Mouse (Mus musculus) heart, embryonic 10.5 days (tissue): ENCODE results near the gene Pyy. TPM values are rescaled to one million over a fixed set of nuclear protein-coding genes. Genes with fewer than 3 reads are reported as not detected.

Experiments used
- DNase-seq: peaks from one replicate; pipeline ENCODE4 v3.0.0-alpha.2; 2017; ENCODE audit warnings: low spot score
- H3K27ac ChIP-seq: fragments of 300-500 bp; sonication (generic); 2 replicates; pipeline ENCODE4 v1.5.1; 2016; ENCODE audit warnings: mild to moderate bottlenecking
- H3K27me3 ChIP-seq: fragments of 300-500 bp; sonication (generic); 2 replicates; pipeline ENCODE4 v1.6.1; 2016; ENCODE audit warnings: mild to moderate bottlenecking; ENCODE audit not compliant: poor library complexity, insufficient read depth, severe bottlenecking
- H3K36me3 ChIP-seq: fragments of 300-500 bp; sonication (generic); 2 replicates; pipeline ENCODE4 v1.6.1; 2016; ENCODE audit warnings: mild to moderate bottlenecking, moderate library complexity
- H3K4me1 ChIP-seq: fragments of 300-500 bp; sonication (generic); 2 replicates; pipeline ENCODE4 v1.6.1; 2016; ENCODE audit warnings: mild to moderate bottlenecking
- H3K4me3 ChIP-seq: fragments of 300-500 bp; sonication (generic); 2 replicates; pipeline ENCODE4 v1.5.1; 2016; ENCODE audit warnings: mild to moderate bottlenecking, moderate library complexity
- H3K9me3 ChIP-seq: fragments of 300-500 bp; sonication (generic); 2 replicates; pipeline ENCODE4 v1.6.1; 2016; ENCODE audit warnings: mild to moderate bottlenecking, moderate library complexity
- WGBS: fragments of 180-500 bp; shearing (Covaris S2); methylation state at CpG from one replicate; pipeline ENCODE4 v1.1.7; 2016; 5-methylcytosine and 5-hydroxymethylcytosine counted together
- polyA plus RNA-seq: library from polyadenylated mRNA; unstranded; fragments of >200 nt; fragmentation: Nextera tagmentation; extraction: Ambion mirVana; gene quantifications from 2 replicates; pipeline ENCODE4 v1.2.1, GENCODE M21; 2016

Pyy gene
- 3.0 TPM in 1 of 2 replicates, not detected in the other for polyA plus RNA-seq

DNA sequence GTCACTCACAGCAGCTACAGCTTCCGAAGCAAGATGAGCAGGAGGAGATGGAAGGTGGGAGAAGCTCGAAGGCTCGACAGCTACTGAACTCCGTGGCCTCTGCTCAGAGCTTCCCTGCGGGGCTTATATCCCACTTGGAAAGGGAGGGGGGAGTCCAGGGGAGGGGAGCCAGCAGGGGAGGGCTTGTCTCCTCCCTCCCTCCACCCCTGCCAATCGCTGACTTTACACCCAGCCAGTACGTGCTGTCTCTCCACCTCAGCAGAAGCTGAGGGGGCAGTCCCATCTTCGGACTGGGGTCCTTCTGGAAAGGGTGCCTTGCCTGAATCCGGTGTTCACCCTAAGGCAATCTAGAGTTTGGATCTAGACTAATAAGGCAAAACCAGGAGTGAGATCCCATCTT lies at the start of gene Pyy:
Gene Pyy, minus strand, starts transcription at position 101 of the 400 bp plus-strand sequence.
- H3K9me3 ChIP-seq, result no peaks in the 10 kb centered on the region
- no peak within 1 kb of the TSS; the same call in 1 of the 2 replicates for H3K27ac ChIP-seq
- H3K36me3 ChIP-seq, result no peaks in the 10 kb centered on the region
- peaks cover 79% of the 10 kb centered on the region for H3K27me3 ChIP-seq
- WGBS, result 10% methylated on average over 9 of the region's 9 CpGs
- DNase-seq, result no peak
- peak within 1 kb of the TSS; percentile 42 for H3K4me3 ChIP-seq
- H3K4me1 ChIP-seq, result peaks cover 14% of the 10 kb centered on the region

- peaks cover 36% of the 10 kb centered on the region for H3K36me3 ChIP-seq
- DNase-seq, result no peak
- H3K9me3 ChIP-seq, result no peaks in the 10 kb centered on the region
- no peaks in the 10 kb centered on the region for H3K27me3 ChIP-seq
- H3K4me3 ChIP-seq, result peak overlapping the region; percentile 86; the same call in 1 of the 2 replicates
- 7% methylated on average over 1 of the region's 1 CpGs for WGBS
- peaks cover 12% of the 10 kb centered on the region for H3K4me1 ChIP-seq
- H3K27ac ChIP-seq, result no peak overlapping the region
Observed at GRCm38 (mm10) chr11:102156786-102157089, 49.1 kb upstream of the Pyy start.

DNA sequence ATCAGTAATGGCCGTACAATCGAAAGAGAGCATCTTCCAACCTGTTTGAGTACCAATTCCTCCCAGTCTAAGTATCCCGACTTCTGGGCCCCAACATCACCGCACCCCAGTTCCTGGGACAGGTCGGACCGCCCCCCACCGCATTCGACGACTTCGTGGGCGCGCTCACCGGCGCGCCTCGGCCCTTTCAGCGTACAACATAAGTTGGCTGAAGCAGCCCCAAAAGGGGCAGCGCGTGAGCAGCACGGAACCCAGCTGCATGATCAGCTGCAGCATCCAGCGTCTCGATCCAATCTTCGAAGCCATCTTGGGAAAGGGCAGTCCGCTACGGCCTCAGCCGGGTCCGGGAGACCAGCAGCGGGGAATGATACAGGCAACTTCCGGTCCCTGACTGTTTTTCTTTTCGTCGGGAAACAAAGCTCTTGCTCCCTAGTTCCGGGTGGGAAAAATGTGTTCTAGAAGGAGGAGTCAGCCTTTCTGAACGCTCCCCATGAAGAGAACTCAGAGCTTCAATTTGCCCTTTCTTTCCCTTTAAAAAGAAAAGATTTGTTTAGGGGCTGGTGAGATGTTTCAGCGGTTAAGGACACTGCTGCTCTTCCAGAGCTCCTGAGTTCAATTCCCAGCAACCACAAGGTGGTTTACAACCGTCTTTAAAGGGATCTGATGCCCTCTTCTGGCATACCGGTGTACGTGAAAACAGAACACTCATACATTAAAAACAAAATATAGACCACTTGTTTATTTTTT lies 48.6 kb upstream of the Pyy start, which contains the start of gene Tmem101:
Gene Tmem101, minus strand, starts transcription at position 366 of the 747 bp plus-strand sequence.
- Histone ChIP-seq H3K27me3 (no peaks in the 10 kb centered on the region), H3K9me3 (no peaks in the 10 kb centered on the region), H3K36me3 (peaks cover 31% of the 10 kb centered on the region), H3K4me3 (peak within 1 kb of the TSS; percentile 86), H3K4me1 (peaks cover 12% of the 10 kb centered on the region), H3K27ac (peak within 1 kb of the TSS; percentile 90)
- peak; percentile 95 for DNase-seq
- under 1% methylated on average over 37 of the region's 37 CpGs for WGBS

GRCm38 (mm10) chr11:102147213-102147989 lies 39.8 kb upstream of the Pyy start:
- Histone ChIP-seq H3K9me3 (no peaks in the 10 kb centered on the region), H3K27me3 (peaks cover 75% of the 10 kb centered on the region), H3K4me1 (peaks cover 33% of the 10 kb centered on the region), H3K36me3 (peaks cover 1% of the 10 kb centered on the region; the same call in 1 of the 2 replicates), H3K27ac (peak overlapping the region; percentile 36; the same call in 1 of the 2 replicates), H3K4me3 (peak overlapping the region; percentile 56)
- 10% methylated on average over 34 of the region's 34 CpGs for WGBS
- peak; percentile 75 for DNase-seq

DNA sequence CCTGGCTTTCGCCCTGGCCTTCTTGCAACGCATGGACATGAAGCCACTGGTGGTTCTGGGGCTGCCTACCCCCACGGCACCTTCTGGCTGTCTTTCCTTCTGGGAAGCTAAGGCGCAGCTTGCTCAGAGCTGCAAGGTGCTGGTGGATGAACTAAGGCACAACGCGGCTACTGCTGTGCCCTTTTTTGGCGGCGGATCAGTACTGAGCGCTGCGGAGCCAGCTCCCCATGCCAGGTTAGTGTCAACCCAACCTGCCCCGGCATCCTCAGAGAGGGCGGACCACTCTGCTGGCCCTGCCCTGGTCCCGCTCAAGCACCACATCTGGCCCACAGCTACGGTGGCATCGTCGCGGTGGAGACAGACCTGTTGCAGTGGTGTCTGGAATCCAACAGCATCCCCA lies 38.9 kb upstream of the Pyy start:
- no peak for DNase-seq
- Histone ChIP-seq H3K4me1 (peaks cover 33% of the 10 kb centered on the region), H3K36me3 (no peaks in the 10 kb centered on the region), H3K27me3 (peaks cover 75% of the 10 kb centered on the region), H3K27ac (peak overlapping the region; percentile 30; the same call in 1 of the 2 replicates), H3K4me3 (peak overlapping the region; percentile 56), H3K9me3 (no peaks in the 10 kb centered on the region)
- 7% methylated on average over 17 of the region's 17 CpGs for WGBS

DNA sequence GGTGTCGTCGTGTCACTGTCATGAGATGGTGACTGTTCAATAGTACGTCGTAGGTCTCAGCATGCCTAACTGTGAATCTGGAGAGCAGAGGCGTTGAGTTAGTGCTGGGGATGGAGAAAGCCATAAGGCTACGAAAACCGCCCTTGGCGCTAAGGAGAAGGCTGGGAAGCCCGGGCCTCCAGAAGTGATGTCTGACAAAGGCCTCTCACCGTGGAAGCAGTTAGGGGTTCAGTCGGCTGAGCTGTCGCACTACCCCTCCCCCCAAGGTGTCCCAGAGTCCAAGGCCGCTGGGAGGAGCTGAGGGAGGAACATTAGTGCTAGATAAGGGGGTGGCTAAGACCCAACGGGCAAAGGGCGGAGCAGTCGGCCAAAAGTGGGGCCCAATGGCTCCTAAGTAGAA lies 38.4 kb upstream of the Pyy start:
- no peaks in the 10 kb centered on the region for H3K36me3 ChIP-seq
- 0 out of 2 replicates have a peak overlapping the region, but pooled peaks have one; percentile 30 for H3K27ac ChIP-seq
- peaks cover 33% of the 10 kb centered on the region for H3K4me1 ChIP-seq
- WGBS, result 2% methylated on average over 16 of the region's 16 CpGs
- H3K27me3 ChIP-seq, result peaks cover 75% of the 10 kb centered on the region
- peak overlapping the region; percentile 56 for H3K4me3 ChIP-seq
- DNase-seq, result no peak
- no peaks in the 10 kb centered on the region for H3K9me3 ChIP-seq

- H3K4me3 ChIP-seq, result peak within 1 kb of the TSS; percentile 56
- WGBS, result 2% methylated on average over 50 of the region's 50 CpGs
- H3K4me1 ChIP-seq, result peaks cover 33% of the 10 kb centered on the region
- H3K9me3 ChIP-seq, result no peaks in the 10 kb centered on the region
- H3K36me3 ChIP-seq, result no peaks in the 10 kb centered on the region
- peaks cover 75% of the 10 kb centered on the region for H3K27me3 ChIP-seq
- H3K27ac ChIP-seq, result peak within 1 kb of the TSS; percentile 47; the same call in 1 of the 2 replicates
- DNase-seq, result no peak
Observed at GRCm38 (mm10) chr11:102145471-102146001, 37.9 kb upstream of the Pyy start, which contains the start of gene Nags. Gene Nags (plus strand): TSS chr11:102145513.

DNA sequence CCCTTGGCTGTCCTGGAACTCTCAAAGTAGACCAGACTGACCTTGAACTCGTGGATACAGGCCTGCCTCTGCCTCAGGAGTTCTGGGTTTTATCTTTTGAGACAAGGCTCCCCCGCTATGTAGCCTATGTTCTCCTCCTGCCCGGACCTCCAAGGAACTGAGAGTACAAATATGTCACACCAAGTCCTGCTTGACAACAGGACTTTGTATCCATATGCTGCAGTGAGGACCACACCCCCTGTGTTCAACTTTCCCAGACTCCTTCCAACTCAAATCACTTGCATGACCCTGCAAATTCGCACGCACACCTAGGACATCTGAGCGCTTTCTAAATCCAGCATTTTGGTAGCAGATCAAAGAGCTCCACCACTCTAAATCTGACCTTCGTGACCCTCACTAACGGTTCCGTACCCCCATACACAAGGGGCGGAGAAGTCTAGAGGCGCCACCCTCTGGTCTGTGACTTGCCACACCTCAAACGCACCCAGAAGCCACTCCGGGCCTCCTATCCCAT lies 37.4 kb upstream of the Pyy start:
- peaks cover 75% of the 10 kb centered on the region for H3K27me3 ChIP-seq
- 0 out of 2 replicates have a peak overlapping the region, but pooled peaks have one; percentile 47 for H3K27ac ChIP-seq
- H3K9me3 ChIP-seq, result no peaks in the 10 kb centered on the region
- no peaks in the 10 kb centered on the region for H3K36me3 ChIP-seq
- H3K4me3 ChIP-seq, result peak overlapping the region; percentile 56
- H3K4me1 ChIP-seq, result peaks cover 33% of the 10 kb centered on the region
- 20% methylated on average over 13 of the region's 13 CpGs for WGBS
- no peak for DNase-seq

- Histone ChIP-seq H3K36me3 (no peaks in the 10 kb centered on the region), H3K9me3 (no peaks in the 10 kb centered on the region), H3K27me3 (peaks cover 61% of the 10 kb centered on the region), H3K27ac (no peak overlapping the region), H3K4me1 (peaks cover 28% of the 10 kb centered on the region), H3K4me3 (no peak overlapping the region)
- 74% methylated on average over 7 of the region's 7 CpGs for WGBS
- no peak for DNase-seq
Observed at GRCm38 (mm10) chr11:102142355-102142754, 34.7 kb upstream of the Pyy start.

GRCm38 (mm10) chr11:102140508-102140907 lies 32.9 kb upstream of the Pyy start:
- H3K4me1 ChIP-seq, result peaks cover 13% of the 10 kb centered on the region
- no peak overlapping the region for H3K27ac ChIP-seq
- peaks cover 53% of the 10 kb centered on the region for H3K27me3 ChIP-seq
- WGBS, result 3% methylated on average over 5 of the region's 5 CpGs
- no peaks in the 10 kb centered on the region for H3K9me3 ChIP-seq
- DNase-seq, result no peak
- no peaks in the 10 kb centered on the region for H3K36me3 ChIP-seq
- H3K4me3 ChIP-seq, result no peak overlapping the region

GRCm38 (mm10) chr11:102138447-102138740 lies 30.8 kb upstream of the Pyy start:
- WGBS, result 1% methylated on average over 18 of the region's 18 CpGs
- no peaks in the 10 kb centered on the region for H3K36me3 ChIP-seq
- DNase-seq, result peak; percentile 87
- peaks cover 14% of the 10 kb centered on the region for H3K4me1 ChIP-seq
- peaks cover 44% of the 10 kb centered on the region for H3K27me3 ChIP-seq
- H3K9me3 ChIP-seq, result no peaks in the 10 kb centered on the region
- no peak overlapping the region for H3K27ac ChIP-seq
- H3K4me3 ChIP-seq, result peak overlapping the region; percentile 47

DNA sequence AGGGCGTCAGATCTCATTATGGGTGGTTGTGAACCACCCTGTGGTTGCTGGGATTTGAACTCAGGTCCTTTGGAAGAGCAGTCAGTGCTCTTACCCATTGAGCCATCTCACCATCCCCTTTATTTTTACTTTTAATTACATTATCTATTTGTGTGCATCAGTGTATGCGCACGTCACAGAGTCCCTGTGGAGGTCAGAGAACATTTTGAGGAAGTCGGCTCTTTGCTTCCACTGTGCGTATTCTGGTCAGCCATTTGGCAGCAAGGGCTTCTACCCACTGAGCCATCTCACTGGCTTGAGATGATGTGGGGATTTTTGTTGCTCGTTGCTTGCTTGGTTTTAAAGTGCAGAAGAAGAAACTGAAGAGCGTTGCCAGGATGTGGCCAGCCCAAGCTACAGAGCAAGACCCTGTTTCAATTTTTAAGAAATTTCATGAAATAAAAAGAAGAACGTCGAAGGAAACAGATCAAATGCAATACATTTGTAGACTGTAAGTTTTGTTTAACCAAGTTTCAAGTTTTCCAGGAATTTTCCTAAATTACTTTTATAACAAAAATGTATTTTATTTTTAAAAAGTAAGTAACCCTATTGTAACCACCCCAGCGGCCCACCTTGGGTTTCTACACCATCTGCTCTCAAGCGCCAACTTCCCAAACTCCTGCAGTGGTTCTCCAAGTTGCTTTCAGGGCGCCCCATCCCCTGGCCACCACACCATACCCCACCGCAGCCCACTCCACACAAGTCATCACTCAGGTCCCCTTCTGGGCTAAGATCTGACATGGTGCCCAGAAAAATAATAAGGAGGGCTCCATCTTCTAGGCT lies 30.2 kb upstream of the Pyy start:
- whole genome bisulfite sequencing, result 44% methylated on average over 13 of the region's 13 CpGs
- peak overlapping the region; percentile 47 for H3K4me3 ChIP-seq
- H3K9me3 ChIP-seq, result no peaks in the 10 kb centered on the region
- H3K27me3 ChIP-seq, result peaks cover 38% of the 10 kb centered on the region
- H3K27ac ChIP-seq, result no peak overlapping the region
- DNase-seq, result no peak
- H3K36me3 ChIP-seq, result no peaks in the 10 kb centered on the region
- peaks cover 14% of the 10 kb centered on the region for H3K4me1 ChIP-seq
